In genomic region chr5:139818056-139818455, GRCm38 (mm10) we compare ENCODE assay signal across 27 mouse cellular contexts. TPM values are rescaled to one million over a fixed set of nuclear protein-coding genes. Genes with fewer than 3 reads are reported as not detected.
DNase-seq lines count a peak whose midpoint lies in the region; ATAC-seq and TF ChIP-seq lines count a peak whose summit lies in the region.
"Had no signal": no experiment of that assay in that cellular context is flagged by ENCODE, and none has a peak within 500 bp of the region (broad histone marks: within the 10 kb centered on the region; RNA-seq: fewer than 3 reads in every experiment).

No protein-coding gene starts in this region.

- peaks cover 10% of the 10 kb centered on the region for H3K4me1 ChIP-seq in forebrain, embryonic 10.5 days
- no peaks in the 10 kb centered on the region for H3K4me1 ChIP-seq in forebrain, embryonic 13.5 days
- H3K4me1 ChIP-seq in G1E (ENCODE audit: insufficient read depth, low read depth, low read length) = peaks cover 84% of the 10 kb centered on the region
- peaks cover 36% of the 10 kb centered on the region for H3K4me1 ChIP-seq in intestine, embryonic 15.5 days (replicated peaks)
- H3K4me1 ChIP-seq in liver, embryonic 16.5 days (ENCODE audit: control insufficient read depth, low read depth, low read length) = peaks cover 52% of the 10 kb centered on the region
- peaks cover 5% of the 10 kb centered on the region; the same call in 1 of the 2 replicates for H3K4me1 ChIP-seq in kidney, embryonic 16.5 days (ENCODE audit: insufficient read depth, low read length)
- H3K4me1 ChIP-seq: midbrain, embryonic 15.5 days had no signal

- no peak overlapping the region for H3K4me3 ChIP-seq in forebrain, embryonic 10.5 days
- H3K4me3 ChIP-seq in forebrain, embryonic 13.5 days = no peak overlapping the region
- peak overlapping the region; percentile 36; the same call in 1 of the 2 replicates for H3K4me3 ChIP-seq in G1E (ENCODE audit: low read depth, low read length)
- H3K4me3 ChIP-seq in intestine, embryonic 15.5 days (replicated peaks) = peak overlapping the region; percentile 3; the same call in 1 of the 2 replicates
- no peak overlapping the region for H3K4me3 ChIP-seq in liver, embryonic 16.5 days (ENCODE audit: low read depth, low read length)
- H3K4me3 ChIP-seq in kidney, embryonic 16.5 days (ENCODE audit: low read length) = no peak overlapping the region
- H3K4me3 ChIP-seq: gastrocnemius, adult 2 months; limb, embryonic 12.5 days; midbrain, embryonic 15.5 days had no signal

- H3K27me3 ChIP-seq in forebrain, embryonic 10.5 days (ENCODE audit: poor library complexity, severe bottlenecking) = peaks cover 22% of the 10 kb centered on the region
- peaks cover 20% of the 10 kb centered on the region for H3K27me3 ChIP-seq in forebrain, embryonic 13.5 days
- H3K27me3 ChIP-seq in G1E (ENCODE audit: insufficient read depth, low read length) = no peaks in the 10 kb centered on the region; the same call in 1 of the 2 replicates
- H3K27me3 ChIP-seq in intestine, embryonic 15.5 days (replicated peaks) = peaks cover 7% of the 10 kb centered on the region; the same call in 1 of the 2 replicates
- H3K27me3 ChIP-seq in liver, embryonic 16.5 days (ENCODE audit: control insufficient read depth, insufficient read depth, low read depth, low read length) = peaks cover 3% of the 10 kb centered on the region
- H3K27me3 ChIP-seq in kidney, embryonic 16.5 days (ENCODE audit: insufficient read depth, low read length) = peaks cover 14% of the 10 kb centered on the region

- no peak overlapping the region for H3K4me2 ChIP-seq in forebrain, embryonic 13.5 days
- H3K4me2 ChIP-seq in intestine, embryonic 15.5 days (replicated peaks) = peak overlapping the region; percentile 42
- no peak overlapping the region for H3K4me2 ChIP-seq in liver, embryonic 16.5 days (ENCODE audit: low read depth, low read length)
- no peak overlapping the region for H3K4me2 ChIP-seq in kidney, embryonic 16.5 days (replicated peaks; ENCODE audit: low read depth, low read length)
- H3K4me2 ChIP-seq: hindbrain, embryonic 14.5 days; limb, embryonic 12.5 days; lung, embryonic 14.5 days; midbrain, embryonic 15.5 days had no signal

- H3K36me3 ChIP-seq in forebrain, embryonic 10.5 days (replicated peaks) = peaks cover 27% of the 10 kb centered on the region
- H3K36me3 ChIP-seq in forebrain, embryonic 13.5 days (ENCODE audit: poor library complexity, severe bottlenecking) = peaks cover 26% of the 10 kb centered on the region
- peaks cover 42% of the 10 kb centered on the region for H3K36me3 ChIP-seq in G1E (replicated peaks)
- H3K36me3 ChIP-seq in intestine, embryonic 15.5 days = peaks cover 9% of the 10 kb centered on the region; the same call in 1 of the 2 replicates
- peaks cover 3% of the 10 kb centered on the region; the same call in 1 of the 2 replicates for H3K36me3 ChIP-seq in liver, embryonic 16.5 days (ENCODE audit: control insufficient read depth, insufficient read depth)
- H3K36me3 ChIP-seq in kidney, embryonic 16.5 days (ENCODE audit: insufficient read depth, low read length) = peaks cover 7% of the 10 kb centered on the region

- H3K27ac ChIP-seq in forebrain, embryonic 10.5 days = 0 out of 2 replicates have a peak overlapping the region, but pooled peaks have one; percentile 12
- H3K27ac ChIP-seq in forebrain, embryonic 13.5 days = no peak overlapping the region
- 0 out of 2 replicates have a peak overlapping the region, but pooled peaks have one; percentile 17 for H3K27ac ChIP-seq in intestine, embryonic 15.5 days
- H3K27ac ChIP-seq in liver, embryonic 16.5 days (ENCODE audit: low read length) = peak overlapping the region; percentile 76
- H3K27ac ChIP-seq in kidney, embryonic 16.5 days (ENCODE audit: low read length) = no peak overlapping the region
- H3K27ac ChIP-seq: gastrocnemius, adult 2 months; hindbrain, embryonic 14.5 days; limb, embryonic 12.5 days; macrophage; midbrain, embryonic 15.5 days had no signal

- H3K9ac ChIP-seq in forebrain, embryonic 13.5 days = no peak overlapping the region
- H3K9ac ChIP-seq in intestine, embryonic 15.5 days = no peak overlapping the region
- H3K9ac ChIP-seq in liver, embryonic 16.5 days (ENCODE audit: low read depth, low read length) = peak overlapping the region; percentile 44
- H3K9ac ChIP-seq in kidney, embryonic 16.5 days (replicated peaks; ENCODE audit: low read length) = no peak overlapping the region
- H3K9ac ChIP-seq: hindbrain, embryonic 14.5 days; limb, embryonic 12.5 days; lung, embryonic 14.5 days; midbrain, embryonic 15.5 days had no signal

- 86% methylated on average over 3 of the region's 3 CpGs for WGBS in forebrain, embryonic 10.5 days
- 91% methylated on average over 3 of the region's 3 CpGs for WGBS in forebrain, embryonic 13.5 days
- WGBS in intestine, embryonic 15.5 days = 67% methylated on average over 3 of the region's 3 CpGs
- WGBS in liver, embryonic 16.5 days (ENCODE audit: insufficient replicate concordance) = 73% methylated on average over 3 of the region's 3 CpGs
- 83% methylated on average over 3 of the region's 3 CpGs for WGBS in kidney, embryonic 16.5 days

- no peak for ATAC-seq in forebrain, embryonic 13.5 days
- ATAC-seq in G1E (ENCODE audit: extremely low read depth, insufficient number of reproducible peaks, low FRiP score, poor library complexity, severe bottlenecking) = peak; percentile 81
- ATAC-seq in intestine, embryonic 15.5 days = no peak
- ATAC-seq in liver, embryonic 16.5 days (ENCODE audit: low read depth) = peak; percentile 27
- no peak for ATAC-seq in kidney, embryonic 16.5 days (ENCODE audit: low FRiP score, low TSS enrichment)
- ATAC-seq in megakaryocyte progenitor cell, adult 5-6 weeks (replicated peaks; ENCODE audit: poor library complexity) = no peak
- ATAC-seq: activated CD4-positive, CD25-positive, alpha-beta regulatory T cell, adult 4 months; midbrain, embryonic 15.5 days had no signal

- no peak for TF ChIP-seq CTCF in G1E (IDR thresholded peaks at IDR 0.05; ENCODE audit: low read depth, low read length)

- no peak for DNase-seq in forebrain, embryonic 10.5 days (ENCODE audit: extremely low spot score, low spot score)
- no peak for DNase-seq in G1E (ENCODE audit: low spot score)
- no peak for DNase-seq in lung, postnatal 4 days
- DNase-seq: cerebellum, adult 11 months; heart, postnatal 36 days; right cerebral cortex, postnatal 14 days had no signal

- H3K9me3 ChIP-seq in forebrain, embryonic 10.5 days = no peaks in the 10 kb centered on the region
- no peaks in the 10 kb centered on the region for H3K9me3 ChIP-seq in forebrain, embryonic 13.5 days (replicated peaks)
- H3K9me3 ChIP-seq in G1E (replicated peaks) = no peaks in the 10 kb centered on the region
- H3K9me3 ChIP-seq in intestine, embryonic 15.5 days = no peaks in the 10 kb centered on the region
- no peaks in the 10 kb centered on the region for H3K9me3 ChIP-seq in liver, embryonic 16.5 days (replicated peaks; ENCODE audit: control insufficient read depth, low read length)
- no peaks in the 10 kb centered on the region for H3K9me3 ChIP-seq in kidney, embryonic 16.5 days (ENCODE audit: low read length)
- H3K9me3 ChIP-seq: limb, embryonic 12.5 days; midbrain, embryonic 15.5 days had no signal

RNA-seq across cellular contexts. Expression of gene Tmem184a, which starts 1.7 kb away (rescaled TPM):
- 1.4 and 1.8 TPM in 2 replicates for polyA plus RNA-seq in forebrain, embryonic 10.5 days (2016; fragmentation: Nextera tagmentation; extraction: Ambion mirVana)
- polyA plus RNA-seq in forebrain, embryonic 13.5 days (2015; fragmentation: Nextera tagmentation; extraction: Ambion mirVana) = 0.05 and 0.20 TPM in 2 replicates
- total RNA-seq in G1E (2014; fragmentation: Nextera tagmentation) (2.4 and 3.4 TPM in 2 replicates), G1E (2017) (1.0 and 1.3 TPM in 2 replicates)
- polyA plus RNA-seq in G1E (2012) = 4.2 and 5.7 TPM in 2 replicates
- polyA plus RNA-seq in intestine, embryonic 15.5 days (2015; fragmentation: Nextera tagmentation; extraction: Ambion mirVana) = 57.7 and 68.4 TPM in 2 replicates
- polyA plus RNA-seq in liver, embryonic 16.5 days (2015; fragmentation: Nextera tagmentation; extraction: Ambion mirVana) = 0.95 and 1.7 TPM in 2 replicates
- 9.6 and 10.3 TPM in 2 replicates for polyA plus RNA-seq in kidney, embryonic 16.5 days (2015; fragmentation: Nextera tagmentation; extraction: Ambion mirVana)
- total RNA-seq in megakaryocyte progenitor cell, adult 5-6 weeks (2015) = 0.10 TPM in 1 of 2 replicates, not detected in the other
- total RNA-seq in megakaryocyte progenitor cell, adult 5-6 weeks (2017) = not detected in 2 replicates
- total RNA-seq: heart, postnatal 36 days; neutrophil, adult 5-6 weeks had no signal
- polyA plus RNA-seq: hindbrain, embryonic 14.5 days; macrophage had no signal

RNA-seq across cellular contexts. Expression of gene Gm26938, which starts 8.2 kb away (rescaled TPM):
- polyA plus RNA-seq in forebrain, embryonic 10.5 days (2016; fragmentation: Nextera tagmentation; extraction: Ambion mirVana) = 0.31 TPM in 1 of 2 replicates, not detected in the other
- not detected in 2 replicates for polyA plus RNA-seq in forebrain, embryonic 13.5 days (2015; fragmentation: Nextera tagmentation; extraction: Ambion mirVana)
- total RNA-seq in G1E (2014; fragmentation: Nextera tagmentation) (not detected in 2 replicates), G1E (2017) (not detected in 2 replicates)
- not detected in 2 replicates for polyA plus RNA-seq in G1E (2012)
- 0.29 TPM in 1 of 2 replicates, not detected in the other for polyA plus RNA-seq in intestine, embryonic 15.5 days (2015; fragmentation: Nextera tagmentation; extraction: Ambion mirVana)
- polyA plus RNA-seq in liver, embryonic 16.5 days (2015; fragmentation: Nextera tagmentation; extraction: Ambion mirVana) = 0.14 TPM in 1 of 2 replicates, not detected in the other
- 0.72 TPM in 1 of 2 replicates, not detected in the other for polyA plus RNA-seq in kidney, embryonic 16.5 days (2015; fragmentation: Nextera tagmentation; extraction: Ambion mirVana)
- not detected in 2 replicates for total RNA-seq in megakaryocyte progenitor cell, adult 5-6 weeks (2015)
- not detected in 2 replicates for total RNA-seq in megakaryocyte progenitor cell, adult 5-6 weeks (2017)
- total RNA-seq: adrenal gland, postnatal 14 days; gastrocnemius, adult 2 months; heart, postnatal 36 days; layer of hippocampus, adult 18-20 months; layer of hippocampus, postnatal 25 days; left cerebral cortex, postnatal 10 days; neutrophil, adult 5-6 weeks had no signal
- polyA plus RNA-seq: activated CD4-positive, CD25-positive, alpha-beta regulatory T cell, adult 4 months; gonadal fat pad, adult 2 months; heart, embryonic 14.5 days; intestine, embryonic 14.5 days; lung, embryonic 14.5 days; macrophage; midbrain, embryonic 15.5 days; testis, adult 2 months had no signal

RNA-seq across cellular contexts. Expression of gene Psmg3, which starts 8.6 kb away (rescaled TPM):
- polyA plus RNA-seq in forebrain, embryonic 10.5 days (2016; fragmentation: Nextera tagmentation; extraction: Ambion mirVana) = 99.7 and 103 TPM in 2 replicates
- polyA plus RNA-seq in forebrain, embryonic 13.5 days (2015; fragmentation: Nextera tagmentation; extraction: Ambion mirVana) = 85.5 and 88.5 TPM in 2 replicates
- total RNA-seq in G1E (2014; fragmentation: Nextera tagmentation) (14.0 and 17.5 TPM in 2 replicates), G1E (2017) (29.3 and 34.7 TPM in 2 replicates)
- polyA plus RNA-seq in G1E (2012) = 50.3 and 52.7 TPM in 2 replicates
- polyA plus RNA-seq in intestine, embryonic 15.5 days (2015; fragmentation: Nextera tagmentation; extraction: Ambion mirVana) = 80.0 and 80.2 TPM in 2 replicates
- 35.6 and 37.7 TPM in 2 replicates for polyA plus RNA-seq in liver, embryonic 16.5 days (2015; fragmentation: Nextera tagmentation; extraction: Ambion mirVana)
- 74.3 and 77.5 TPM in 2 replicates for polyA plus RNA-seq in kidney, embryonic 16.5 days (2015; fragmentation: Nextera tagmentation; extraction: Ambion mirVana)
- total RNA-seq in megakaryocyte progenitor cell, adult 5-6 weeks (2015) = 27.3 and 30.9 TPM in 2 replicates
- 24.6 and 32.5 TPM in 2 replicates for total RNA-seq in megakaryocyte progenitor cell, adult 5-6 weeks (2017)

RNA-seq across cellular contexts. Expression of gene Mafk, which starts 26.7 kb away (rescaled TPM):
- 9.8 and 10.1 TPM in 2 replicates for polyA plus RNA-seq in forebrain, embryonic 10.5 days (2016; fragmentation: Nextera tagmentation; extraction: Ambion mirVana)
- polyA plus RNA-seq in forebrain, embryonic 13.5 days (2015; fragmentation: Nextera tagmentation; extraction: Ambion mirVana) = 14.0 and 14.3 TPM in 2 replicates
- total RNA-seq in G1E (2014; fragmentation: Nextera tagmentation) (6.6 and 14.6 TPM in 2 replicates), G1E (2017) (24.9 and 30.9 TPM in 2 replicates)
- polyA plus RNA-seq in G1E (2012) = 34.5 and 39.6 TPM in 2 replicates
- 17.6 and 20.7 TPM in 2 replicates for polyA plus RNA-seq in intestine, embryonic 15.5 days (2015; fragmentation: Nextera tagmentation; extraction: Ambion mirVana)
- polyA plus RNA-seq in liver, embryonic 16.5 days (2015; fragmentation: Nextera tagmentation; extraction: Ambion mirVana) = 43.3 and 44.6 TPM in 2 replicates
- polyA plus RNA-seq in kidney, embryonic 16.5 days (2015; fragmentation: Nextera tagmentation; extraction: Ambion mirVana) = 12.2 and 13.3 TPM in 2 replicates
- total RNA-seq in megakaryocyte progenitor cell, adult 5-6 weeks (2015) = 11.0 and 13.4 TPM in 2 replicates
- 22.7 and 27.0 TPM in 2 replicates for total RNA-seq in megakaryocyte progenitor cell, adult 5-6 weeks (2017)

RNA-seq across cellular contexts. Expression of gene Ints1, which starts 42.6 kb away (rescaled TPM):
- polyA plus RNA-seq in forebrain, embryonic 10.5 days (2016; fragmentation: Nextera tagmentation; extraction: Ambion mirVana) = 41.0 and 43.2 TPM in 2 replicates
- 23.5 and 27.6 TPM in 2 replicates for polyA plus RNA-seq in forebrain, embryonic 13.5 days (2015; fragmentation: Nextera tagmentation; extraction: Ambion mirVana)
- 67.6 and 84.0 TPM in 2 replicates for total RNA-seq in G1E (2014; fragmentation: Nextera tagmentation)
- total RNA-seq in G1E (2017) = 22.1 and 25.2 TPM in 2 replicates
- polyA plus RNA-seq in G1E (2012) = 108 and 115 TPM in 2 replicates
- polyA plus RNA-seq in intestine, embryonic 15.5 days (2015; fragmentation: Nextera tagmentation; extraction: Ambion mirVana) = 22.2 and 25.4 TPM in 2 replicates
- 10.4 and 11.2 TPM in 2 replicates for polyA plus RNA-seq in liver, embryonic 16.5 days (2015; fragmentation: Nextera tagmentation; extraction: Ambion mirVana)
- 28.3 and 30.4 TPM in 2 replicates for polyA plus RNA-seq in kidney, embryonic 16.5 days (2015; fragmentation: Nextera tagmentation; extraction: Ambion mirVana)
- total RNA-seq in megakaryocyte progenitor cell, adult 5-6 weeks (2015) = 63.8 and 65.1 TPM in 2 replicates
- total RNA-seq in megakaryocyte progenitor cell, adult 5-6 weeks (2017) = 41.0 and 47.0 TPM in 2 replicates

Comparison
In these comparisons a context has a peak if more than half of its experiments do, and no peak if none do; other contexts are left out.
1. H3K27ac ChIP-seq: peak in forebrain, embryonic 10.5 days (single experiment), intestine, embryonic 15.5 days (single experiment) and liver, embryonic 16.5 days (single experiment); none in forebrain, embryonic 13.5 days (single experiment) and kidney, embryonic 16.5 days (single experiment).
2. H3K4me3 ChIP-seq: peak in G1E (single experiment) and intestine, embryonic 15.5 days (single experiment); none in forebrain, embryonic 10.5 days (single experiment), forebrain, embryonic 13.5 days (single experiment), liver, embryonic 16.5 days (single experiment) and kidney, embryonic 16.5 days (single experiment).
3. ATAC-seq: peak in G1E (single experiment) and liver, embryonic 16.5 days (single experiment); none in forebrain, embryonic 13.5 days (single experiment), intestine, embryonic 15.5 days (single experiment), kidney, embryonic 16.5 days (single experiment) and megakaryocyte progenitor cell, adult 5-6 weeks (single experiment).